8 mouse cellular contexts compared by ENCODE assay signal in genomic region chr7:16048675-16049575, GRCm38 (mm10). TPM values are rescaled to one million over a fixed set of nuclear protein-coding genes. Genes with fewer than 3 reads are reported as not detected.
A peak's percentile ranks its signal among the peaks of the same experiment; 100 is the strongest.
DNase-seq lines count a peak whose midpoint lies in the region; ATAC-seq and TF ChIP-seq lines count a peak whose summit lies in the region.

No protein-coding gene starts in this region.

- no peak for TF ChIP-seq RAD21 in MEL (IDR thresholded peaks at IDR 0.05; ENCODE audit: low read depth, low read length)

- ATAC-seq in embryonic facial prominence, embryonic 12.5 days (ENCODE audit: insufficient number of reproducible peaks, insufficient read depth, low FRiP score, low TSS enrichment): no peak
- no peak for ATAC-seq in intestine, postnatal 0 days
- 0 out of 2 replicates have a peak, but pooled peaks have one; percentile 1 for ATAC-seq in midbrain, embryonic 12.5 days (ENCODE audit: low FRiP score, low read depth)

- peaks cover 0 to 24% of the 10 kb centered on the region in 2 experiments; a peak in 2 of 4 replicates for H3K36me3 ChIP-seq in MEL (ENCODE audit: control insufficient read depth in 1 of 2, insufficient read depth in 2 of 2, low read length in 2 of 2)
- no peaks in the 10 kb centered on the region for H3K36me3 ChIP-seq in embryonic facial prominence, embryonic 12.5 days
- H3K36me3 ChIP-seq in intestine, postnatal 0 days (ENCODE audit: control insufficient read depth, insufficient read depth): no peaks in the 10 kb centered on the region
- no peaks in the 10 kb centered on the region for H3K36me3 ChIP-seq in midbrain, embryonic 12.5 days

- H3K79me2 ChIP-seq in MEL (ENCODE audit: control insufficient read depth, insufficient read depth, low read length, poor library complexity): peaks cover 46% of the 10 kb centered on the region

- peak overlapping the region; percentile 84 for H3K27ac ChIP-seq in left cerebral cortex, adult 2 months
- H3K27ac ChIP-seq in MEL (ENCODE audit: control insufficient read depth, low read depth, low read length): peak overlapping the region; percentile 94
- H3K27ac ChIP-seq in embryonic facial prominence, embryonic 12.5 days: peak overlapping the region; percentile 84
- peak overlapping the region; percentile 65 for H3K27ac ChIP-seq in intestine, postnatal 0 days (ENCODE audit: low read depth, low read length)
- H3K27ac ChIP-seq in midbrain, embryonic 12.5 days (replicated peaks): peak overlapping the region; percentile 87

- peak overlapping the region; percentile 84 for H3K9ac ChIP-seq in MEL (ENCODE audit: control insufficient read depth, low read depth, low read length, poor library complexity, severe bottlenecking)
- peak overlapping the region; percentile 87 for H3K9ac ChIP-seq in embryonic facial prominence, embryonic 12.5 days
- peak overlapping the region; percentile 91 for H3K9ac ChIP-seq in intestine, postnatal 0 days (ENCODE audit: low read depth, low read length)
- peak overlapping the region; percentile 83 for H3K9ac ChIP-seq in midbrain, embryonic 12.5 days (replicated peaks)

- no peak for TF ChIP-seq CTCF in left cerebral cortex, adult 2 months (IDR thresholded peaks at IDR 0.05)
- TF ChIP-seq CTCF in MEL (IDR thresholded peaks at IDR 0.05 in 2 of 3, conservative IDR thresholded peaks at IDR 0.05 in 1 of 3; ENCODE audit: control insufficient read depth in 1 of 3, insufficient read depth in 1 of 3, low read depth in 2 of 3, low read length in 3 of 3, poor library complexity in 1 of 3, severe bottlenecking in 1 of 3): no peak
- no peak for TF ChIP-seq CTCF in intestine, postnatal 0 days (IDR thresholded peaks at IDR 0.05; ENCODE audit: low read depth)

- intact Hi-C loops in left cerebral cortex, adult 2 months (cut with DNase I): loop anchor here (10.0 kb wide), 1 partner anchor 966 kb away; no protein-coding TSS in a partner anchor
- intact Hi-C loops in left cerebral cortex, postnatal 36 days (cut with DNase I): loop anchor here (5.0 kb wide), 1 partner anchor 47 kb away; no protein-coding TSS in a partner anchor

- DNase-seq in left cerebral cortex, adult 2 months (ENCODE audit: extremely low spot score in 1 of 2, low spot score in 2 of 2): no peak
- no peak for DNase-seq in left cerebral cortex, postnatal 36 days (ENCODE audit: low spot score in 2 of 2)
- peak; percentile 85 for DNase-seq in MEL (ENCODE audit: low read depth, low spot score)
- DNase-seq in ovary, postnatal 10 days (ENCODE audit: low spot score): no peak
- no peak for DNase-seq in yolk sac, embryonic 10.5 days (ENCODE audit: low spot score)

- no peaks in the 10 kb centered on the region for H3K27me3 ChIP-seq in MEL (ENCODE audit: control insufficient read depth in 1 of 2, insufficient read depth in 2 of 2, low read length in 2 of 2)
- no peaks in the 10 kb centered on the region for H3K27me3 ChIP-seq in embryonic facial prominence, embryonic 12.5 days
- no peaks in the 10 kb centered on the region for H3K27me3 ChIP-seq in intestine, postnatal 0 days (replicated peaks; ENCODE audit: control insufficient read depth, insufficient read depth, low read length)
- no peaks in the 10 kb centered on the region for H3K27me3 ChIP-seq in midbrain, embryonic 12.5 days

- peak overlapping the region; percentile 81 for H3K4me2 ChIP-seq in embryonic facial prominence, embryonic 12.5 days (replicated peaks)
- peak overlapping the region; percentile 95 for H3K4me2 ChIP-seq in intestine, postnatal 0 days (replicated peaks; ENCODE audit: low read depth)
- peak overlapping the region; percentile 90 for H3K4me2 ChIP-seq in midbrain, embryonic 12.5 days (replicated peaks)

- H3K9me3 ChIP-seq in MEL (replicated peaks; ENCODE audit: insufficient read depth, low read length): no peaks in the 10 kb centered on the region
- no peaks in the 10 kb centered on the region for H3K9me3 ChIP-seq in embryonic facial prominence, embryonic 12.5 days
- H3K9me3 ChIP-seq in intestine, postnatal 0 days (ENCODE audit: control insufficient read depth): no peaks in the 10 kb centered on the region
- no peaks in the 10 kb centered on the region for H3K9me3 ChIP-seq in midbrain, embryonic 12.5 days

- no peak; a peak in 1 of 4 replicates for TF ChIP-seq POLR2A in MEL (IDR thresholded peaks at IDR 0.05; ENCODE audit: control insufficient read depth in 1 of 2, insufficient read depth in 1 of 2, low read depth in 1 of 2, low read length in 2 of 2, poor library complexity in 1 of 2)

- peaks cover 5 to 34% of the 10 kb centered on the region in 2 experiments for H3K4me1 ChIP-seq in MEL (ENCODE audit: control insufficient read depth in 1 of 2, insufficient read depth in 2 of 2, low read length in 2 of 2)
- H3K4me1 ChIP-seq in embryonic facial prominence, embryonic 12.5 days: peaks cover 48% of the 10 kb centered on the region
- peaks cover 17% of the 10 kb centered on the region; the same call in 1 of the 2 replicates for H3K4me1 ChIP-seq in intestine, postnatal 0 days (replicated peaks; ENCODE audit: control insufficient read depth, insufficient read depth, low read length)
- peaks cover 52% of the 10 kb centered on the region for H3K4me1 ChIP-seq in midbrain, embryonic 12.5 days

- peak overlapping the region; percentile 91 for H3K4me3 ChIP-seq in left cerebral cortex, adult 2 months
- H3K4me3 ChIP-seq in MEL (ENCODE audit: control insufficient read depth in 1 of 2, insufficient read depth in 1 of 2, low read depth in 2 of 2, low read length in 2 of 2): peak overlapping the region; percentile 79 to 92
- H3K4me3 ChIP-seq in embryonic facial prominence, embryonic 12.5 days: peak overlapping the region; percentile 94
- H3K4me3 ChIP-seq in intestine, postnatal 0 days (ENCODE audit: low read depth, low read length): peak overlapping the region; percentile 82
- H3K4me3 ChIP-seq in midbrain, embryonic 12.5 days: peak overlapping the region; percentile 94

- TF ChIP-seq EP300 in MEL (IDR thresholded peaks at IDR 0.05; ENCODE audit: low read depth in 1 of 2, low read length in 2 of 2): peak in 1 of 2 experiments; percentile 2; a peak in 1 of 4 replicates

- WGBS in embryonic facial prominence, embryonic 12.5 days: 9% methylated on average over 36 of the region's 36 CpGs
- WGBS in intestine, postnatal 0 days: 6% methylated on average over 36 of the region's 36 CpGs
- WGBS in midbrain, embryonic 12.5 days: 10% methylated on average over 36 of the region's 36 CpGs

TF ChIP-seq in MEL, 35 proteins besides CTCF, POLR2A, EP300 and RAD21 (continues in another document):
- TF ChIP-seq MAX (IDR thresholded peaks at IDR 0.05; ENCODE audit: low read length) (peak; percentile 17), CHD1 (IDR thresholded peaks at IDR 0.05; ENCODE audit: low read depth, low read length) (peak; percentile 77; the same call in 1 of the 2 replicates), NRF1 (IDR thresholded peaks at IDR 0.05; ENCODE audit: insufficient read depth, low read depth, low read length, poor library complexity, severe bottlenecking) (no peak), MYC (IDR thresholded peaks at IDR 0.05; ENCODE audit: low read depth, low read length) (no peak), RCOR1 (IDR thresholded peaks at IDR 0.05; ENCODE audit: low read depth, low read length) (no peak), ELF1 (IDR thresholded peaks at IDR 0.05; ENCODE audit: low read depth, low read length) (peak; percentile 54; the same call in 1 of the 2 replicates), GABPA (IDR thresholded peaks at IDR 0.05; ENCODE audit: low read depth, low read length) (no peak), HCFC1 (IDR thresholded peaks at IDR 0.05; ENCODE audit: low read depth, low read length) (no peak), NELFE (IDR thresholded peaks at IDR 0.05; ENCODE audit: low read depth, low read length) (no peak), USF1 (IDR thresholded peaks at IDR 0.05; ENCODE audit: low read depth, low read length) (no peak), MAFK (IDR thresholded peaks at IDR 0.05; ENCODE audit: borderline replicate concordance, low read depth, low read length) (peak; percentile 45; the same call in 1 of the 2 replicates), GATA1 (IDR thresholded peaks at IDR 0.05; ENCODE audit: low read depth, low read length) (0 out of 2 replicates have a peak, but pooled peaks have one; percentile 4), JUND (IDR thresholded peaks at IDR 0.05; ENCODE audit: low read depth, low read length) (no peak)

RNA-seq across cellular contexts. Expression of gene Bicra, which starts 1.2 kb away (rescaled TPM):
- total RNA-seq in left cerebral cortex, adult 2 months (2021): 10 to 100 TPM; 14.5 to 15.4 TPM
- total RNA-seq in left cerebral cortex, postnatal 36 days (2021): 10 to 100 TPM; 11.4 to 17.3 TPM
- total RNA-seq in MEL (2012; rRNA removed): 0.81 and 1.5 TPM in 2 replicates
- 10 to 100 TPM in 1 of 2 experiments, not detected in 1; 14.1 TPM for polyA plus RNA-seq in MEL (2012; ENCODE audit: insufficient read depth in 1 of 2, insufficient read length in 2 of 2, low read depth in 1 of 2, low replicate concordance in 2 of 2, missing spikeins in 1 of 2)
- polyA plus RNA-seq in embryonic facial prominence, embryonic 12.5 days (2016; fragmentation: Nextera tagmentation; extraction: Ambion mirVana): 10.2 and 10.4 TPM in 2 replicates
- 1.6 and 1.7 TPM in 2 replicates for polyA plus RNA-seq in intestine, postnatal 0 days (2015; fragmentation: Nextera tagmentation; extraction: Ambion mirVana)
- 10.0 and 10.3 TPM in 2 replicates for polyA plus RNA-seq in midbrain, embryonic 12.5 days (2016; fragmentation: Nextera tagmentation; extraction: Ambion mirVana)

RNA-seq across cellular contexts. Expression of gene Zfp541, which starts 12.7 kb away (rescaled TPM):
- total RNA-seq in left cerebral cortex, adult 2 months (2021): under 1 TPM; 0.77 to 0.97 TPM
- under 1 TPM; 0.64 to 0.88 TPM for total RNA-seq in left cerebral cortex, postnatal 36 days (2021)
- not detected in 2 replicates for total RNA-seq in MEL (2012; rRNA removed)
- polyA plus RNA-seq in MEL (2012; ENCODE audit: insufficient read depth in 1 of 2, insufficient read length in 2 of 2, low read depth in 1 of 2, low replicate concordance in 2 of 2, missing spikeins in 1 of 2): under 1 TPM in 1 of 2 experiments, not detected in 1; 0.01 TPM
- 0.05 and 0.18 TPM in 2 replicates for polyA plus RNA-seq in embryonic facial prominence, embryonic 12.5 days (2016; fragmentation: Nextera tagmentation; extraction: Ambion mirVana)
- 0.14 TPM in 1 of 2 replicates, not detected in the other for polyA plus RNA-seq in intestine, postnatal 0 days (2015; fragmentation: Nextera tagmentation; extraction: Ambion mirVana)
- not detected in 2 replicates for polyA plus RNA-seq in midbrain, embryonic 12.5 days (2016; fragmentation: Nextera tagmentation; extraction: Ambion mirVana)

RNA-seq across cellular contexts. Expression of gene Napa, which starts 49.3 kb away (rescaled TPM):
- total RNA-seq in left cerebral cortex, adult 2 months (2021): 100 to 1,000 TPM; 269 to 280 TPM
- 100 to 1,000 TPM; 269 to 307 TPM for total RNA-seq in left cerebral cortex, postnatal 36 days (2021)
- total RNA-seq in MEL (2012; rRNA removed): 52.6 and 56.1 TPM in 2 replicates
- polyA plus RNA-seq in MEL (2012; ENCODE audit: insufficient read depth in 1 of 2, insufficient read length in 2 of 2, low read depth in 1 of 2, low replicate concordance in 2 of 2, missing spikeins in 1 of 2): 100 to 1,000 TPM in 1 of 2 experiments, not detected in 1; 132 TPM
- 206 and 217 TPM in 2 replicates for polyA plus RNA-seq in embryonic facial prominence, embryonic 12.5 days (2016; fragmentation: Nextera tagmentation; extraction: Ambion mirVana)
- polyA plus RNA-seq in intestine, postnatal 0 days (2015; fragmentation: Nextera tagmentation; extraction: Ambion mirVana): 201 and 204 TPM in 2 replicates
- polyA plus RNA-seq in midbrain, embryonic 12.5 days (2016; fragmentation: Nextera tagmentation; extraction: Ambion mirVana): 167 and 196 TPM in 2 replicates
